ENCODE assay signal across 16 mouse cellular contexts in the genomic region with DNA sequence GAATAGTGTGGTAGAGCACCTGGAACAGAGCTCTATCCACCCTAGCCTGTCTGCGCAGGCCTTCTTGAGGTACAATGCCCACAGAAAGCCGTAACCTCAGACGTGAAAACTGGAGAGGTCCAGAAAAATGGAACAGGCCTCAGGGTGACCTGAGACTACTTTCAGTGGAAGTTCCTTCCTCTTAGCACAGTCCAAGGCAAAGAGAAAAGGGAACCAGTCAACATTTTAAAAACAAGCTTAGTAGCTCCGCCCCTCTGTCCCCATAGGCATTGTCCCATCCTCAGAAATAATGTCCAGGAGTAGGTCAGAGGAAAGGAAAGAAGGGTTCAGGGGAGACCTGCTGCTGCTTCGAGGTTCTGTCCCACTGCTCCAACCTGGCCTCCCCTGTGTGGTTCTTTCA.
DNase-seq lines count a peak whose midpoint lies in the region; ATAC-seq lines count a peak whose summit lies in the region.
"Had no signal": no experiment of that assay in that cellular context is flagged by ENCODE, and none has a peak within 500 bp of the region (broad histone marks: within the 10 kb centered on the region; RNA-seq: fewer than 3 reads in every experiment).

No protein-coding gene starts in this region.

- H3K9ac ChIP-seq in kidney, embryonic 16.5 days (replicated peaks; ENCODE audit: low read length), result no peak overlapping the region
- no peak overlapping the region for H3K9ac ChIP-seq in hindbrain, embryonic 16.5 days (ENCODE audit: low read depth, low read length)
- H3K9ac ChIP-seq: midbrain, embryonic 15.5 days had no signal

- DNase-seq in heart, adult 11 months, result peak; percentile 77
- DNase-seq in heart, adult 8-10 months (ENCODE audit: low spot score), result no peak
- no peak for DNase-seq in kidney, postnatal 4 days
- peak; percentile 35 for DNase-seq in A20 (ENCODE audit: low read depth, low spot score)
- no peak for DNase-seq in Muller cell, postnatal 12 days (ENCODE audit: inconsistent ontology term)
- DNase-seq: cerebellum, adult 9-10 months; embryo, embryonic 11 days; gastrocnemius, postnatal 36 days; layer of hippocampus, adult 9-11 months; lung, postnatal 14 days had no signal

- WGBS in kidney, embryonic 16.5 days, result 88% methylated on average over 5 of the region's 5 CpGs
- WGBS in macrophage (ENCODE audit: missing documents), result 13% methylated on average over 5 of the region's 5 CpGs
- 87% methylated on average over 5 of the region's 5 CpGs for WGBS in hindbrain, embryonic 16.5 days

- H3K9me3 ChIP-seq in kidney, embryonic 16.5 days (ENCODE audit: low read length), result no peaks in the 10 kb centered on the region
- H3K9me3 ChIP-seq in hindbrain, embryonic 16.5 days (ENCODE audit: control insufficient read depth, low read length), result no peaks in the 10 kb centered on the region
- H3K9me3 ChIP-seq: midbrain, embryonic 15.5 days had no signal

- no peaks in the 10 kb centered on the region for H3K27me3 ChIP-seq in kidney, embryonic 16.5 days (ENCODE audit: insufficient read depth, low read length)
- H3K27me3 ChIP-seq in hindbrain, embryonic 16.5 days (replicated peaks; ENCODE audit: control insufficient read depth, insufficient read depth, low read length), result no peaks in the 10 kb centered on the region
- H3K27me3 ChIP-seq: midbrain, embryonic 15.5 days had no signal

- H3K27ac ChIP-seq in kidney, embryonic 16.5 days (ENCODE audit: low read length), result peak overlapping the region; percentile 57
- peak overlapping the region; percentile 83 for H3K27ac ChIP-seq in macrophage
- H3K27ac ChIP-seq in hindbrain, embryonic 16.5 days (ENCODE audit: low read depth, low read length), result no peak overlapping the region
- H3K27ac ChIP-seq: hindbrain, postnatal 0 days; midbrain, embryonic 15.5 days had no signal

- no peak overlapping the region for H3K4me3 ChIP-seq in kidney, embryonic 16.5 days (ENCODE audit: low read length)
- no peak overlapping the region for H3K4me3 ChIP-seq in macrophage (ENCODE audit: inconsistent target)
- H3K4me3 ChIP-seq in hindbrain, embryonic 16.5 days (ENCODE audit: low read length), result no peak overlapping the region
- H3K4me3 ChIP-seq: erythroblast, embryonic 14.5 days; midbrain, embryonic 15.5 days had no signal

- H3K4me1 ChIP-seq in kidney, embryonic 16.5 days (ENCODE audit: insufficient read depth, low read length), result peaks cover 19% of the 10 kb centered on the region
- peaks cover 21% of the 10 kb centered on the region for H3K4me1 ChIP-seq in hindbrain, embryonic 16.5 days (ENCODE audit: control insufficient read depth, insufficient read depth, low read depth, low read length)

- H3K36me3 ChIP-seq in kidney, embryonic 16.5 days (ENCODE audit: insufficient read depth, low read length), result no peaks in the 10 kb centered on the region
- H3K36me3 ChIP-seq in macrophage (ENCODE audit: inconsistent target), result no peaks in the 10 kb centered on the region
- H3K36me3 ChIP-seq in hindbrain, embryonic 16.5 days (ENCODE audit: control insufficient read depth, insufficient read depth, low read length), result no peaks in the 10 kb centered on the region
- H3K36me3 ChIP-seq: midbrain, embryonic 15.5 days had no signal

- no peak overlapping the region for H3K4me2 ChIP-seq in kidney, embryonic 16.5 days (replicated peaks; ENCODE audit: low read depth, low read length)
- H3K4me2 ChIP-seq in hindbrain, embryonic 16.5 days (ENCODE audit: low read length), result no peak overlapping the region
- H3K4me2 ChIP-seq: midbrain, embryonic 15.5 days had no signal

- no peak for ATAC-seq in kidney, embryonic 16.5 days (ENCODE audit: low FRiP score, low TSS enrichment)
- no peak for ATAC-seq in hindbrain, embryonic 16.5 days
- ATAC-seq: hindbrain, postnatal 0 days; midbrain, embryonic 15.5 days had no signal

- peaks cover 74% of the 10 kb centered on the region for H3K79me2 ChIP-seq in macrophage (ENCODE audit: inconsistent target)

Comparison
In these comparisons a context has a peak if more than half of its experiments do, and no peak if none do; other contexts are left out.
1. DNase-seq: peak in heart, adult 11 months (single experiment) and A20 (single experiment); none in heart, adult 8-10 months (single experiment), kidney, postnatal 4 days (0 of 2) and Muller cell, postnatal 12 days (single experiment).